Mouse (Mus musculus): ENCODE data around the gene Slc27a5.

The Slc27a5 gene

GRCm38 (mm10) chr7:13024805-13025204 lies 26.8 kb upstream of the Slc27a5 start:
- CTCF ChIA-PET = interaction anchor here (1.4 kb wide), 1 partner anchor 12 kb away, joined by 3 read pairs; no protein-coding TSS in a partner anchor

DNA sequence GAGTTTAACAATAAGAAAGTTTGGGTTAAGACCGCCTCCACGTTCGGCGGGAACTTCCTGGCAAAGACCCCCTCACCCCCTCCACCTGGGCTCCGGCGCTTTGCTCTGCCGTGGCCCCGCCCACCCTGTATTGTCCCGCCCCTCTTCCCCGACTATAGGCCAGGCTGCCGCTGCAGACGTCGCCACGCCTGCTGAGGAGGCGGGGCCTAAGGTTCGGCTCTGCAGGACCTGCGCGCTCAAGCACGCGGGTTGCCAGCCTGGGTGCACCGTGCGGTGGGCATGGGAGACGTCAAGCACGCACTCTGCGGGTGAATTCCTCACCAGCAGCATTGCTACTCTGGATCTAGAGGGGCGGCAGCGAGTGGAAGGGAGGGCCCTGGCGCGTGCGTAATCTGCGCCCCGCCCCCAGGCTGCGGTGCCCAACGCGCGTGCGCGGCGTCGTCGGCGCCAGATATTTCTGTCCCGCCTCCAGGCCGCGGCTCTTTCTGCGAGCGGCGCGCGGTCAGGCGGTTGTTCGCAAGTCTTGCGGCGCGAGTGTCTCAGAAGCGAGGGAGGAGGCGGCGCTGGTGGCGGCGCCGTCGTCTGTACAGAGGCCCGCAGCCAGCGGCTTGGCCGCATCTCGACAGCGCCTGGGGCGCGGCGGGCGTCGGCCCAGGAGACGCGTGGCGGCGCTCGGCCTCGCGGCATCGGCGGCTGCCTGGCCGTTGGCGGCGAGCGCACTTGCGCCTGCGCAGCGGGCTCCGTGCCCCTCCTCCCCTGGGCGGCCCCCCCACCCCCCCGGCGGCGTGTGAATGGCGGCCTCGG lies 26.1 kb upstream of the Slc27a5 start:
- CTCF ChIA-PET = no interaction called here

GRCm38 (mm10) chr7:13022773-13023535 lies 25.0 kb upstream of the Slc27a5 start:
- CTCF ChIA-PET = interaction anchor here (0.7 kb wide), 1 partner anchor 16 kb away, joined by 4 read pairs; no protein-coding TSS in a partner anchor

GRCm38 (mm10) chr7:13015217-13015616 lies 17.2 kb upstream of the Slc27a5 start:
- CTCF ChIA-PET = no interaction called here

GRCm38 (mm10) chr7:13014275-13014839 lies 16.4 kb upstream of the Slc27a5 start:
- CTCF ChIA-PET = interaction anchor here (1.0 kb wide), 1 partner anchor 28 kb away, joined by 3 read pairs; no protein-coding TSS in a partner anchor

DNA sequence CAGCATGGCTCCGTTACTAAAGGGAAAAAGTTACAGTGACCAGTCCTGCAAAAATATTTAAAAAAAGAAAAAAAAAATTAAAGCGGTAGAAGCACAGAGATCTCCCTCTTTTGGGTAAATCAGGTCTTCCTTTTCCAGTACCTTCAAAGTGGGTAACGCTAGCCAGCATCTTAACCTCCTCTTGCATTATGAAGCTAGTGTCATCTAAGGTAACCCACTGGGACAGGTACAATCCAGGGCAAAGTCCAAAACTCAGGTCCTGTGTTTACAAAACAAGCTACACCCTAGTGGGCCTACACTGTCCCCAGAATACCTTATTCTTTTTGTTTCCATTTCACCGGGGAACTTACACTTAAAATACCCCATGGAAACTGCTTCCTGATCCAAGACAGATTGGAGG lies 15.7 kb upstream of the Slc27a5 start:
- CTCF ChIA-PET = interaction anchor here (1.0 kb wide), 1 partner anchor 29 kb away, joined by 3 read pairs; no protein-coding TSS in a partner anchor

- CTCF ChIA-PET = interaction anchor here (0.7 to 1.0 kb wide), 5 partner anchors 11 to 199 kb away, joined by 3 to 8 read pairs (median 4); partner anchors contain the start of gene Slc27a5
Observed at GRCm38 (mm10) chr7:13010005-13010908, 12.3 kb upstream of the Slc27a5 start, which contains the start of gene Zbtb45. Zbtb45 (minus strand) TSS chr7:13010034.

DNA sequence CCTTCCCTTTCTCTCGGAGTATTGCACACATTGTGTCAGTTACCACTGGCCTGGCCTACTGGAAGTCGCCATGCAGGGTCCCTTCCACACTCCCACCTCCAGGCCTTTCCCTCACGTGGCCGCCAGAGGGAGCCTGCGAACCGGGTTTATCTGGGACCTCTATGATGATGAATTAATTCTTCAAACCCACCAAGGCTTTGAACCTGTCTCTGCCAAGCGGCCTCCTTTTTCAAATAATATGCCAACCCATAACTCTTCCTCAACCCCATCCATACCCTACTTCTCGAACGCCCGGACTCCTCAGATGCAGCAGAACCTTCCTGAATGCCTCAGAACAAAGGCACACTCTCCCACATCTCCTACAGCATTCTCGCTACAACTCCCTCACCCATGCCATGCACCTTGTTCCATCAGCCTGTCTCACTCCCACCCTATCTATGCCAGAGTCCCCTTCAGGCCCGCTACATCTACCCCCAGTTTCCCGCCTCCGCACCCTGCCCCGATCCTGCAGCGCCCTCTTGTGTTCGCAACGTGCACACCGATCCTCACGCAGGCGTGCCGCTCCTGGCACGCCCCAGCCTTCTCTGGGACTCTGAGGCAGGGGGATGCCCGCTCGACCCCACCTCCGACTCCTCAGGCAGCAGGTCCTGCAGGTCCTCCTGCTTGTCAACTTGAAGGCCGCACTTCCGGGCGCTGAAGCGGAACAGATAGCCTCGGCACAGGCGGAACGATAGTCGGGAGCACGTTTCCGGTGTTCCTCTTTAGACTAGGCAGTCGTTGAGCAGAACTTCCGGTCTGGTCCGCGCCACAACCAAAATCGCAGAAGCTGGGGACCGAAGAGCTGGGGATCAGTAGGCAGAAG lies 11.4 kb upstream of the Slc27a5 start:
- CTCF ChIA-PET = interaction anchor here (0.7 to 1.0 kb wide), 5 partner anchors 12 to 198 kb away, joined by 3 to 8 read pairs (median 4); partner anchors contain the start of gene Slc27a5

DNA sequence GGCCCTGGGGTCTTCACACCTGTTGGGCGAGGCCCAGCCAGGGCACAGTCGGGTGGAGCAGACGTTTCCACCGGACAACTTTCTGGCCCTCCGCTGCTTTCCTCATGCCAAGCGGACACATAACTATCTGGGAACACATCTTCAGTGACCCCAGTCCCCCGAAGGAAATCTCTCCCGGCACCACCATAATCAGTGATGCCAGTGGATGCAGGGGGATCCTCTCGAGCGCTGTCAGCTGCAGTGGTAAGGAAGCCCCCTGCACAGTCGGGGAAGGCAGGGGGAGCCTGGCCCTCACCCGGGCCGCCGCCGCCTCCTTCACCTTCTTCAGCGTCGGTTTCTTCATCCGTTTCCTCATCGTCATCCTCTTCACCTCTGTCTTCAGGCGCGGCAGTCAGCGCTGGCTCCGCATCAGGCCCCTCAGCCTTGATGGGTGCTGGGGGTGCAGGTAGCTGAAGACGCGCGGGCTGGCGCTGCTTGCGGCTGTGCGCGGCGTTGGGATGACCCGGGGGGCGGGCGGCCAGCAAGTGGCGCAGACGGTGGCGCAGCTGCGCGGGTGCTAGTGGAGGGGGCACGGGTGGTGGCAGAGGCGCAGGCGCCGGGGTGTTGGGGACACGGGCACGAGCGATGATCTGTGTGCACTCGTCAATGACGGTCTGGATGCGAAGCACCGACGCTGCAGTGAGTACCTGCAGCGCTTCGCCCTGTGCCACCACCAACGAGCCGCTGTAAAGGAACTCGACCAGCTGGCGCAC lies 9.5 kb upstream of the Slc27a5 start:
- CTCF ChIA-PET = interaction anchor here (0.6 kb wide), 1 partner anchor 10 kb away, joined by 3 read pairs; no protein-coding TSS in a partner anchor

GRCm38 (mm10) chr7:13006531-13006930 lies 8.5 kb upstream of the Slc27a5 start:
- CTCF ChIA-PET = no interaction called here

DNA sequence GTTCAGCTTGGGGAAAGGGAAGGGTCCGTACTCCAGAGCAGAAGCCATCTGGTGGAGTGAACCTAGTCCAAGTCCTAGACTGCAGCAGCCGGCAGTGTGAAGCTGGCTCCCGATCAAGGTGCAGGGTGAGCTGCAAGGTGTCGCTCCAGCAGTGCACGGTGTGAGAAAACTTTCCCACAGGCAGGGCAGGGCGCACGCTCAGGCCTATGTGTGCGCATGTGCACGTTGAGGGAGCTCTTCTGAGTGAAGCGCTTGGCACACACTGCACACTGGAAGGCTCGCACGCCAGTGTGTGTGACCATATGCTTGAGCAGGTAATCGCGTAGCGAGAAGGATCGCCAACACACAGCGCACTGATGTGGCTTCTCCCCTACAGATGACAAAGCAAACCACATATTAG lies 8.0 kb upstream of the Slc27a5 start:
- CTCF ChIA-PET = interaction anchor here (0.9 kb wide), 1 partner anchor 29 kb away, joined by 4 read pairs; the partner anchor contains the start of gene Chmp2a

- CTCF ChIA-PET = no interaction called here
Observed at GRCm38 (mm10) chr7:13003380-13003779, 5.4 kb upstream of the Slc27a5 start.

GRCm38 (mm10) chr7:13001584-13001983 lies 3.6 kb upstream of the Slc27a5 start:
- CTCF ChIA-PET = no interaction called here

GRCm38 (mm10) chr7:12998851-12999250 lies 859 bp upstream of the Slc27a5 start, which contains the start of gene Trim28:
Trim28 (plus strand) TSS chr7:12999114.
- CTCF ChIA-PET = no interaction called here

DNA sequence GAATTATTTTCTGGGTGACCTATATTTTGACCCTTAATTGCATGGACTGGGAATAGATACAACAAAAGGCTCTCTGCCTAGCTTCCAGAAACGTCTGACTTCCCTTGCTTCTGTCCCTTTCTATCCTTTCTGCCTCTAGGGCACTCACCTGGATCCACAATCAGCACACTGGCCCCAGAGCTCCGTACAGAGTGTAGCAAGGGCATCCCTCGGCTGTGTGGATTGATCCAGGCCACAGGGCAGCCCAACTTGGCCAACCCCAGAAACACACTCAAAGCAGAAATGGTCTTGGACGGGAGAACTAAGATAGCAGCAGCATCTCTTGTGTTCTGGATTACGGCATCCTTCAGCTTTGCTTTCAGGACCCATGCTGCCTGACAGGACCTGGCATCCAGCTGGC lies 762 bp downstream of the Slc27a5 start:
- CTCF ChIA-PET = interaction anchor here (1.1 kb wide), 1 partner anchor 13 kb away, joined by 4 read pairs; the partner anchor contains the start of gene Zbtb45

DNA sequence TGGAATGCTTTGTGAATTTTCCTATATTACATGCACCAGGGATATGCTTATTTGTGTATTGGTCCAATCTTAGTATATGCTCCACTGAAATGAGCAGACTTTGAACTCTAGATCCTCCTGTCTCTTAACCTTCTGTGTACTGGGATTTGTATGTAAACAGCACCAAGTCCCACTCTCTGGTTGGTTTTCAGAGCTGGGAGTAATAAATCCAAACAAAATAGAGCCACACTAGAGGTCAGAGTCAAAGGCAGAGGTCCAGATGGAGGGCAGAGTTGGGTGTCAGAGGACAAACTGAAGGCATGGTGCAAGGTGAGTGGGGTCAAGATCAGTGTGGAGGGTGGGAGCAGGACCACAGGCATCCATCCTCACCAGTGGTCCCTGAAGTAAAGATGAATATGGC lies 2.1 kb downstream of the Slc27a5 start:
- CTCF ChIA-PET = no interaction called here

GRCm38 (mm10) chr7:12993148-12993547 lies 4.8 kb downstream of the Slc27a5 start:
- CTCF ChIA-PET = interaction anchor here (1.0 kb wide), 1 partner anchor 37 kb away, joined by 3 read pairs; no protein-coding TSS in a partner anchor

- CTCF ChIA-PET = interaction anchor here (1.0 kb wide), 1 partner anchor 8 kb away, joined by 3 read pairs; no protein-coding TSS in a partner anchor
Observed at GRCm38 (mm10) chr7:12992222-12992621, 5.8 kb downstream of the Slc27a5 start.
